Mouse (Mus musculus): ENCODE results near the gene Inpp4a.

DNA sequence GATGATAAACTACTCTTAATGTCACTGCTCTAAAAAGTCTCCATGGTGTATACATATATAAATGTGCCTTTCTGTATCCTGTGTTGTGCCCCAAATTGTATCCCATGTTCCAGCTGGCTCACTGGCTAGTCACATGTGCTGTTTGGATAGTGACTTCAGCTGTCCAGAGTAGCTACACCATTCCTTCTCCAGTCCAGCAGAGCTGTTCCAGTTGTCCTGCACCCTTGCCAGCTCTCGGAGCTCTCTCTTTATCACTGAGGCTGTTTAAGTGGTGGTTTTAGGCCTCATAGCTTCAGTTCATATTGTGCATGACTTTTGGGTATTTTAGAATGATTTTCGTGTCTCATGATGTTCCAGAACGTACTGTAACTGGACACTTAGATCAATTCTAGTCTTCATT, 55.8 kb downstream of the Inpp4a start:
- no peak for TF ChIP-seq CTCF (conservative IDR thresholded peaks at IDR 0.05 in 1 of 2, IDR thresholded peaks at IDR 0.05 in 1 of 2; ENCODE audit: low read depth in 2 of 2, low read length in 2 of 2)
- TF ChIP-seq ZMIZ1 (IDR thresholded peaks at IDR 0.05; ENCODE audit: low read depth, low read length) = no peak
- TF ChIP-seq MEF2A (IDR thresholded peaks at IDR 0.05; ENCODE audit: borderline replicate concordance, low read depth, low read length) = no peak
- TF ChIP-seq ZC3H11A (IDR thresholded peaks at IDR 0.05; ENCODE audit: low read depth, low read length) = no peak
- TF ChIP-seq POLR2AphosphoS2 (IDR thresholded peaks at IDR 0.05; ENCODE audit: low read depth, low read length) = no peak
- TF ChIP-seq JUND (conservative IDR thresholded peaks at IDR 0.05; ENCODE audit: low read depth, low read length) = no peak
- no peak for TF ChIP-seq POLR2A (IDR thresholded peaks at IDR 0.05; ENCODE audit: low read depth, low read length)
- no peak for TF ChIP-seq ZNF384 (IDR thresholded peaks at IDR 0.05; ENCODE audit: low read depth, low read length)
- TF ChIP-seq NRF1 (IDR thresholded peaks at IDR 0.05; ENCODE audit: low read depth, low read length) = no peak
